Mouse (Mus musculus) MEL (cell line): ENCODE measurements at regions not wholly inside any gene's neighbourhood (a gene's known extent, or its start where the extent isn't known, plus 50 kb on each side); places are given as distances from the start of the nearest gene placed in this dataset.

Experiments
- DNase-seq: peaks from one replicate; pipeline ENCODE4 v3.0.0; 2011; ENCODE audit warnings: low read depth, low spot score
- H3K27ac ChIP-seq: 2 replicates; pipeline ENCODE4 v1.5.1; 2012; ENCODE audit warnings: low read depth, mild to moderate bottlenecking, control low read depth, low read length, moderate library complexity; ENCODE audit not compliant: control insufficient read depth
- H3K27me3 ChIP-seq, 2 experiments: fragments of 150-350 bp in 1 of 2; sonication (generic) in 1 of 2; 2 replicates each; pipeline ENCODE4 v1.6.1; 2012; ENCODE audit warnings: low read length in 2 of 2, mild to moderate bottlenecking in 2 of 2, improper control_type of control experiment in 1 of 2, moderate library complexity in 1 of 2; ENCODE audit not compliant: insufficient read depth in 2 of 2, control insufficient read depth in 1 of 2
- H3K36me3 ChIP-seq, 2 experiments: 2 replicates each; pipeline ENCODE4 v1.6.1; 2012 to 2014; ENCODE audit warnings: low read length in 2 of 2, improper control_type of control experiment in 1 of 2, inconsistent platforms in 1 of 2, mild to moderate bottlenecking in 1 of 2; ENCODE audit not compliant: insufficient read depth in 2 of 2, control insufficient read depth in 1 of 2
- H3K4me1 ChIP-seq, 2 experiments: fragments of 150-350 bp in 1 of 2; sonication (generic) in 1 of 2; 2 replicates each; pipeline ENCODE4 v1.6.1; 2012; ENCODE audit warnings: low read length in 2 of 2, improper control_type of control experiment in 1 of 2, mild to moderate bottlenecking in 1 of 2; ENCODE audit not compliant: insufficient read depth in 2 of 2, control insufficient read depth in 1 of 2
- H3K4me3 ChIP-seq, 2 experiments: fragments of 150-350 bp in 1 of 2; sonication (generic) in 1 of 2; 2 replicates each; pipeline ENCODE4 v1.5.1; 2012; ENCODE audit warnings: low read depth in 2 of 2, low read length in 2 of 2, mild to moderate bottlenecking in 2 of 2, moderate library complexity in 2 of 2, control low read depth in 1 of 2, improper control_type of control experiment in 1 of 2; ENCODE audit not compliant: control insufficient read depth in 1 of 2, insufficient read depth in 1 of 2
- H3K79me2 ChIP-seq: 2 replicates; pipeline ENCODE4 v1.6.1; 2012; ENCODE audit warnings: mild to moderate bottlenecking, low read length, moderate library complexity; ENCODE audit not compliant: control insufficient read depth, poor library complexity, insufficient read depth
- H3K9ac ChIP-seq: 2 replicates; pipeline ENCODE4 v1.6.1; 2012; ENCODE audit warnings: low read depth, mild to moderate bottlenecking, control low read depth, low read length, moderate library complexity; ENCODE audit not compliant: control insufficient read depth, poor library complexity, severe bottlenecking
- H3K9me3 ChIP-seq: fragments of 150-350 bp; sonication (generic); replicated peaks from 2 replicates; pipeline ENCODE4 v1.6.1; 2012; ENCODE audit warnings: mild to moderate bottlenecking, low read length, improper control_type of control experiment, moderate library complexity; ENCODE audit not compliant: insufficient read depth
- MAFK ChIP-seq: IDR thresholded peaks from 2 replicates; pipeline ENCODE4 v1.6.1; 2011; ENCODE audit warnings: low read depth, mild to moderate bottlenecking, low read length, improper control_type of control experiment, borderline replicate concordance
- MAZ ChIP-seq: IDR thresholded peaks from 2 replicates; pipeline ENCODE4 v1.6.1; 2012; ENCODE audit warnings: low read depth, mild to moderate bottlenecking, inconsistent platforms, low read length, improper control_type of control experiment
- MEF2A ChIP-seq: IDR thresholded peaks from 2 replicates; pipeline ENCODE4 v1.6.1; 2014; ENCODE audit warnings: low read depth, mild to moderate bottlenecking, inconsistent platforms, low read length, improper control_type of control experiment; ENCODE audit not compliant: poor library complexity, insufficient replicate concordance, severe bottlenecking; ENCODE audit errors: extremely low read depth
- MXI1 ChIP-seq: IDR thresholded peaks from 2 replicates; pipeline ENCODE4 v1.6.1; 2011; ENCODE audit warnings: mild to moderate bottlenecking, low read depth, low read length, improper control_type of control experiment
- MYC ChIP-seq: IDR thresholded peaks from 2 replicates; pipeline ENCODE4 v1.6.1; 2011; ENCODE audit warnings: low read depth, mild to moderate bottlenecking, low read length, improper control_type of control experiment, moderate library complexity
- NELFE ChIP-seq: IDR thresholded peaks from 2 replicates; pipeline ENCODE4 v1.6.1; 2011; ENCODE audit warnings: low read depth, low read length, improper control_type of control experiment
- NRF1 ChIP-seq: IDR thresholded peaks from 2 replicates; pipeline ENCODE4 v1.6.1; 2014; ENCODE audit warnings: low read depth, mild to moderate bottlenecking, inconsistent platforms, low read length, improper control_type of control experiment, moderate library complexity; ENCODE audit not compliant: poor library complexity, insufficient read depth, severe bottlenecking
- POLR2AphosphoS2 ChIP-seq: IDR thresholded peaks from 2 replicates; pipeline ENCODE4 v1.6.1; 2011; ENCODE audit warnings: low read length, improper control_type of control experiment
- POLR2AphosphoS5 ChIP-seq: IDR thresholded peaks from 2 replicates; pipeline ENCODE4 v1.6.1; 2012; ENCODE audit warnings: low read depth, borderline replicate concordance, mild to moderate bottlenecking, inconsistent platforms, low read length, moderate library complexity, mixed read lengths
- RCOR1 ChIP-seq: IDR thresholded peaks from 2 replicates; pipeline ENCODE4 v1.6.1; 2012; ENCODE audit warnings: low read depth, mild to moderate bottlenecking, inconsistent platforms, low read length, improper control_type of control experiment
- TCF12 ChIP-seq: IDR thresholded peaks from 2 replicates; pipeline ENCODE4 v1.6.1; 2014; ENCODE audit warnings: low read depth, mild to moderate bottlenecking, inconsistent platforms, low read length, improper control_type of control experiment, moderate library complexity
- UBTF ChIP-seq: IDR thresholded peaks from 2 replicates; pipeline ENCODE4 v1.6.1; 2012; ENCODE audit warnings: low read depth, mild to moderate bottlenecking, inconsistent platforms, low read length, improper control_type of control experiment, moderate library complexity, borderline replicate concordance; ENCODE audit not compliant: insufficient read depth
- ZKSCAN1 ChIP-seq: IDR thresholded peaks from 2 replicates; pipeline ENCODE4 v1.6.1; 2012; ENCODE audit warnings: low read depth, mild to moderate bottlenecking, inconsistent platforms, low read length, improper control_type of control experiment, moderate library complexity
- ZMIZ1 ChIP-seq: IDR thresholded peaks from 2 replicates; pipeline ENCODE4 v1.6.1; 2012; ENCODE audit warnings: low read depth, mild to moderate bottlenecking, inconsistent platforms, low read length, improper control_type of control experiment, moderate library complexity
- ZNF384 ChIP-seq: IDR thresholded peaks from 2 replicates; pipeline ENCODE4 v1.6.1; 2012; ENCODE audit warnings: low read depth, mild to moderate bottlenecking, inconsistent platforms, low read length, improper control_type of control experiment

- no peak for DNase-seq
- no peaks in the 10 kb centered on the region for H3K4me1 ChIP-seq
- no peak for TF ChIP-seq MYC
- no peak for TF ChIP-seq POLR2AphosphoS2
- TF ChIP-seq UBTF = no peak
- TF ChIP-seq ZKSCAN1 = no peak
- TF ChIP-seq MAZ = no peak
- TF ChIP-seq MAFK = no peak
- no peak for TF ChIP-seq TCF12
- TF ChIP-seq ZNF384 = no peak
- no peak for TF ChIP-seq MEF2A
- TF ChIP-seq NRF1 = no peak
- no peak for TF ChIP-seq MXI1
- TF ChIP-seq NELFE = no peak
- TF ChIP-seq POLR2AphosphoS5 = no peak
- TF ChIP-seq ZMIZ1 = no peak
- TF ChIP-seq RCOR1 = no peak
Measured at GRCm38 (mm10) chr3:52511549-52511948, 243.4 kb downstream of the Foxo1 start.

DNA sequence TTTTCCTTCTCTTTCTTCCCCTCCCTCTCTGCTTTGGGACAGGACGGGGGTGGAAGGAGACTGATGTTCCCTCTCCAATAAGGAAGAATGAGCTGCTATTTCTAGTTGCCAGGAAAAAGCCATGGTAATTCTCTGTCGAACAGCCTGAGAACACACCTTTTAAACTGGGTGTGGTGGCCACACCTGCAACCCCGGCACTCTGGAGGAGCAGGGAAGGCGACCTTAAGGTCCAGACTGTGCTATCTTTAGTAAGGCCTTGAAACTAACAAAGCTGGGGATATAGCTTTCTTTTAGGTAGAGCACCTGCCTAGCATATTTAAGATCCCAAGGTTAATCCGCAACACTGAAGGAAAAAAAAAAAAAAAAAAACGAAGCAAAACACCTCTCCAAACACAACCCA, 242.7 kb downstream of the Foxo1 start:
- TF ChIP-seq MAZ (no peak), ZMIZ1 (no peak), POLR2AphosphoS5 (no peak)
- Histone ChIP-seq H3K27ac (no peak overlapping the region), H3K36me3 (no peaks in the 10 kb centered on the region), H3K27me3 (no peaks in the 10 kb centered on the region), H3K79me2 (no peaks in the 10 kb centered on the region), H3K9ac (no peak overlapping the region), H3K9me3 (no peaks in the 10 kb centered on the region), H3K4me1 (no peaks in the 10 kb centered on the region), H3K4me3 (no peak overlapping the region)
- no peak for DNase-seq

More at GRCm38 (mm10) chr3:52511549-52511948, 243.4 kb downstream of the Foxo1 start:
- Histone ChIP-seq H3K79me2 (no peaks in the 10 kb centered on the region), H3K9me3 (no peaks in the 10 kb centered on the region), H3K36me3 (no peaks in the 10 kb centered on the region), H3K27ac (no peak overlapping the region), H3K9ac (no peak overlapping the region), H3K4me3 (no peak overlapping the region), H3K27me3 (no peaks in the 10 kb centered on the region)
